12 mouse cellular contexts compared by ENCODE assay signal in genomic region chr13:113917868-113918411, GRCm38 (mm10).
DNase-seq lines count a peak whose midpoint lies in the region; ATAC-seq and TF ChIP-seq lines count a peak whose summit lies in the region.
"Had no signal": no experiment of that assay in that cellular context is flagged by ENCODE, and none has a peak within 500 bp of the region (broad histone marks: within the 10 kb centered on the region; RNA-seq: fewer than 3 reads in every experiment).

No protein-coding gene starts in this region.

- H3K27me3 ChIP-seq in heart, embryonic 16.5 days (ENCODE audit: control insufficient read depth, insufficient read depth, low read length): no peaks in the 10 kb centered on the region
- H3K27me3 ChIP-seq in heart, embryonic 12.5 days (replicated peaks): no peaks in the 10 kb centered on the region
- no peaks in the 10 kb centered on the region for H3K27me3 ChIP-seq in cerebellum, adult 2 months (ENCODE audit: control insufficient read depth, insufficient read depth, low read length)
- H3K27me3 ChIP-seq in forebrain, embryonic 13.5 days: no peaks in the 10 kb centered on the region
- H3K27me3 ChIP-seq in midbrain, embryonic 15.5 days (replicated peaks): no peaks in the 10 kb centered on the region
- H3K27me3 ChIP-seq: heart, embryonic 15.5 days had no signal

- no peaks in the 10 kb centered on the region for H3K4me1 ChIP-seq in heart, embryonic 16.5 days (ENCODE audit: control insufficient read depth, insufficient read depth, low read length)
- peaks cover 11% of the 10 kb centered on the region; the same call in 1 of the 2 replicates for H3K4me1 ChIP-seq in heart, embryonic 12.5 days (replicated peaks)
- peaks cover 8% of the 10 kb centered on the region for H3K4me1 ChIP-seq in cerebellum, adult 2 months (ENCODE audit: control insufficient read depth, insufficient read depth, low read length)
- peaks cover 40% of the 10 kb centered on the region for H3K4me1 ChIP-seq in forebrain, embryonic 13.5 days
- H3K4me1 ChIP-seq in midbrain, embryonic 15.5 days: peaks cover 26% of the 10 kb centered on the region

- peak overlapping the region; percentile 15; the same call in 1 of the 2 replicates for H3K4me2 ChIP-seq in heart, embryonic 16.5 days (ENCODE audit: low read depth, low read length)
- no peak overlapping the region for H3K4me2 ChIP-seq in heart, embryonic 12.5 days
- peak overlapping the region; percentile 54 for H3K4me2 ChIP-seq in forebrain, embryonic 13.5 days
- H3K4me2 ChIP-seq in midbrain, embryonic 15.5 days: peak overlapping the region; percentile 35
- H3K4me2 ChIP-seq: heart, embryonic 15.5 days had no signal

- no peak for TF ChIP-seq CTCF in cerebellum, adult 2 months (IDR thresholded peaks at IDR 0.05; ENCODE audit: borderline replicate concordance, insufficient read depth, low read depth, low read length)

- H3K9me3 ChIP-seq in heart, embryonic 16.5 days (replicated peaks; ENCODE audit: control insufficient read depth, low read length): no peaks in the 10 kb centered on the region
- no peaks in the 10 kb centered on the region for H3K9me3 ChIP-seq in heart, embryonic 12.5 days (replicated peaks)
- no peaks in the 10 kb centered on the region for H3K9me3 ChIP-seq in forebrain, embryonic 13.5 days (replicated peaks)
- H3K9me3 ChIP-seq in midbrain, embryonic 15.5 days: no peaks in the 10 kb centered on the region
- H3K9me3 ChIP-seq: heart, embryonic 15.5 days had no signal

- no peaks in the 10 kb centered on the region for H3K36me3 ChIP-seq in heart, embryonic 16.5 days (ENCODE audit: control insufficient read depth, insufficient read depth)
- peaks cover 3% of the 10 kb centered on the region; the same call in 1 of the 2 replicates for H3K36me3 ChIP-seq in heart, embryonic 12.5 days
- no peaks in the 10 kb centered on the region for H3K36me3 ChIP-seq in forebrain, embryonic 13.5 days (ENCODE audit: poor library complexity, severe bottlenecking)
- no peaks in the 10 kb centered on the region for H3K36me3 ChIP-seq in midbrain, embryonic 15.5 days (replicated peaks)
- H3K36me3 ChIP-seq: heart, embryonic 15.5 days had no signal

- no peak for TF ChIP-seq POLR2A in cerebellum, adult 2 months (IDR thresholded peaks at IDR 0.05; ENCODE audit: borderline replicate concordance, insufficient read depth, low read length)

- no peak for ATAC-seq in heart, embryonic 16.5 days (replicated peaks; ENCODE audit: extremely low read depth, insufficient read depth, low FRiP score)
- ATAC-seq in heart, embryonic 12.5 days (ENCODE audit: insufficient number of reproducible peaks, low FRiP score): no peak
- peak; percentile 89 for ATAC-seq in forebrain, embryonic 13.5 days
- ATAC-seq in midbrain, embryonic 15.5 days (replicated peaks): peak; percentile 80
- no peak for ATAC-seq in granulocyte monocyte progenitor cell, adult 5-6 weeks (replicated peaks; ENCODE audit: poor library complexity, severe bottlenecking)
- ATAC-seq: activated CD4-positive, CD25-positive, alpha-beta regulatory T cell, adult 4 months had no signal

- no peak overlapping the region for H3K27ac ChIP-seq in heart, embryonic 16.5 days (ENCODE audit: low read length)
- no peak overlapping the region; the same call in 1 of the 2 replicates for H3K27ac ChIP-seq in heart, embryonic 12.5 days (ENCODE audit: poor library complexity, severe bottlenecking)
- no peak overlapping the region for H3K27ac ChIP-seq in cerebellum, adult 2 months (ENCODE audit: insufficient read depth, low read length)
- H3K27ac ChIP-seq in forebrain, embryonic 13.5 days: peak overlapping the region; percentile 80
- H3K27ac ChIP-seq in midbrain, embryonic 15.5 days: peak overlapping the region; percentile 53
- H3K27ac ChIP-seq: heart, embryonic 15.5 days had no signal

- H3K9ac ChIP-seq in heart, embryonic 16.5 days (ENCODE audit: low read length): no peak overlapping the region; the same call in 1 of the 2 replicates
- H3K9ac ChIP-seq in heart, embryonic 12.5 days: no peak overlapping the region
- H3K9ac ChIP-seq in forebrain, embryonic 13.5 days: peak overlapping the region; percentile 50
- no peak overlapping the region for H3K9ac ChIP-seq in midbrain, embryonic 15.5 days
- H3K9ac ChIP-seq: heart, embryonic 15.5 days had no signal

- WGBS in heart, embryonic 16.5 days: 66% methylated on average over 15 of the region's 15 CpGs
- WGBS in heart, embryonic 12.5 days: 64% methylated on average over 15 of the region's 15 CpGs
- WGBS in cerebellum, adult 2 months: 37% methylated on average over 15 of the region's 15 CpGs
- WGBS in forebrain, embryonic 13.5 days: 8% methylated on average over 15 of the region's 15 CpGs
- WGBS in midbrain, embryonic 15.5 days: 14% methylated on average over 15 of the region's 15 CpGs

- H3K4me3 ChIP-seq in heart, embryonic 16.5 days (ENCODE audit: low read length): no peak overlapping the region
- no peak overlapping the region for H3K4me3 ChIP-seq in heart, embryonic 12.5 days
- no peak overlapping the region for H3K4me3 ChIP-seq in cerebellum, adult 2 months (replicated peaks; ENCODE audit: insufficient read depth, low read depth, low read length)
- peak overlapping the region; percentile 18 for H3K4me3 ChIP-seq in forebrain, embryonic 13.5 days
- H3K4me3 ChIP-seq in midbrain, embryonic 15.5 days: 0 out of 2 replicates have a peak overlapping the region, but pooled peaks have one; percentile 1
- H3K4me3 ChIP-seq: heart, embryonic 15.5 days had no signal

- DNase-seq in cerebellum, adult 2 months: peak; percentile 48 to 52
- no peak for DNase-seq in urinary bladder, postnatal 36 days (ENCODE audit: low spot score in 2 of 2)
- DNase-seq in left cerebral cortex, adult 9 months (ENCODE audit: low spot score in 2 of 2): no peak
- DNase-seq: lung, postnatal 4 days; spleen, adult 18-20 months had no signal

Comparison
In these comparisons a context has a peak if more than half of its experiments do, and no peak if none do; other contexts are left out.
1. ATAC-seq: peak in forebrain, embryonic 13.5 days (single experiment) and midbrain, embryonic 15.5 days (single experiment); none in heart, embryonic 16.5 days (single experiment), heart, embryonic 12.5 days (single experiment) and granulocyte monocyte progenitor cell, adult 5-6 weeks (single experiment).
2. H3K27ac ChIP-seq: peak in forebrain, embryonic 13.5 days (single experiment) and midbrain, embryonic 15.5 days (single experiment); none in heart, embryonic 16.5 days (single experiment), heart, embryonic 12.5 days (single experiment) and cerebellum, adult 2 months (single experiment).
3. H3K4me3 ChIP-seq: peak in forebrain, embryonic 13.5 days (single experiment) and midbrain, embryonic 15.5 days (single experiment); none in heart, embryonic 16.5 days (single experiment), heart, embryonic 12.5 days (single experiment) and cerebellum, adult 2 months (single experiment).
4. DNase-seq: peak in cerebellum, adult 2 months (2 of 2); none in urinary bladder, postnatal 36 days (0 of 2) and left cerebral cortex, adult 9 months (0 of 2).